Mouse (Mus musculus) heart, adult 8-10 months (tissue): ENCODE measurements at regions not wholly inside any gene's neighbourhood (a gene's known extent, or its start where the extent isn't known, plus 50 kb on each side); places are given as distances from the start of the nearest gene placed in this dataset.
"Not testable (repeated sequence)": the region's sequence is repeated elsewhere in the genome, so short reads cannot be mapped to it uniquely, and the experiment has no call there.

Experiments used
- DNase-seq: peaks from one replicate; pipeline ENCODE4 v3.0.0; 2022; ENCODE audit warnings: low spot score

DNA sequence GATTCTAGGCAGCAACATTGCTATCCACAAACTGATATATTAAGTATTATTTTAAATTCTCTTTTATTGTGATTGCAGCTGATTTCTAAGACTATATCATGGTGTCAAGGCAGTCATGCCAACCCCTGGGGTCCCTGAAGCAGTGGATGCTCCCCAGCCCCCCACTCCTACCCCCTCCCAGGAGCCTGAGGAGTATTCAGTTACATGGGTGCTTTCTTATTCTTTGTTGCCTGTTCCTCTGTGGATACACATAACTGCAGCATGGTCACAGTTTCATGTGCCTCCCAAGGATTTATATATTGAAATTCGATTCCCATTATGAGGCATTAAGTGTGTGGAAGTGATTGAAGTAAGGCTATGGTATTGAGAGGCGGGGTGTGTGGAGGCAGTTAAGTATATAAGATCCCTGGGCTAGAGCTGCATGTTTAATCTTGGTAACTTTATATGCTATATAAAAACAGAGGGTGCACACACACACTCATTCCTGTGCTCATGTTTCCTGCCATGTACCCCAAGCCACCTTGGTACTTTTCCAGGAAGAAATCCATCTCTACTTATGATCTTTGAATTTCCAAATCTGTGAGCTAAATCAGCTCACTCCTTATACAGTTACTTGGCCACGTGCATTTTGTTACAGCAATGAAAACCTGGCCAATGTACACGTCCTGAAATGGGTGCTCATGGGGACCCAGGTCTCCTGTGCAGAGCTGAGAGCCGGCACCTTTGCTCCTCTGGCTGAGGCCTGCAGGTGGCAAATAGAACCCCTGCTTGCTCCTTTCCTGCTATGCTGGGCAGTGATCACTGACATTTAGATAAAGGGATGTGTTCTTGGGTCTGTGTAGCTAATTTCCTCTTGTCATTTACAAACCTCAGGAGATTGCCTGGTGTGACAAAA, 259.0 kb downstream of the Nek10 start:
- no peak for DNase-seq

DNA sequence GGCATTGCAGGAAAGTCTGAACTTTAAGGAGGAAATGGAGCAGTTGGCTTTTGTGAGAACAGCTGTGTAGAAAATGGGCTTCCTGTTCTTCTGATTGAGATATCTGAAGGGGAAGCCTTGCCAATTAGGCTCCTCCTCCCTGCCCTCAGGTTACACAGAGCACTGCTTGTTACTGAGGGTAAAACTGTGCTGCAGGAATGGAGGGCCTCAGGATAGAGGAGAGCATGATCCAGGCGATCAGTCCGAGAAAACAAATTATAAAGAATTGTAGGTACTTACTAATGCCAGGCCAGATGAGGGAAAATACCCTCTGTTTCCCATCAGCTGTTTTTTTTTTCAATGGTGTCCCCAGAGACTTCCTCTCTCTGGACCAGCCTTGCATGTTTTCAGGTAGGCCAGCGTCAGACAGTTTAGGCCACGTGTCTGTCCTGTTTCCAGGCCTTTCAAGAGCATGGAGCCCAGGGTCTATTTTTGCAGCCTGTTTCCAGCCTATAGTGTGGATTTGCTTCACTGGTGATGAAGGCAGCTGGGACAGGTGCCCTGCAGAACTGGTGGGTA, 259.7 kb downstream of the Nek10 start:
- DNase-seq = peak; percentile 2

DNA sequence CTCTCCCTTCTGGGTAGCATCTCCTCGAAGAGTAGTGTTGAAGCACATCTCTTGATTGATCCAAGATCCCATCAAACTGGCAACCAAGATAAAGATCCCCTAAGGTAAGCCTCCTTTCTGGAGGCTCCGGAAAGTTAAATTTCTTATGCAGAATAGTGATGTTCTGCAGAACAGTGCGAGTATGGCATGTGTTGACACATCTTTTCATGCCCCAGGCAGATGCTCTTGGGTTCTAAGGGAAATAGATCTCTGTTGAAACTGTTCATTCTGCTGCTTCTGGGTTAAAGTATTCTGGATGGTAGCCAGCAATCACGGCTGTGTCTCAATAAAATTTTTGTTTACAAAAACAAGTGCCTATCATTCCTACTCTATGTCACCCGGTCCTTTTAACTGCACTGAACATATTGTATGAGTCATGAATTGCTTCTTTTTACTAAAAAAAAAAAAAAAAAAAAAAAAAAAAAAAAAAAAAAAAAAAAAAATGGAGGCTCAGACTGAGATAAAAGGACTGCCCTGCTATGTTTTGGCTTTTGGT, 261.8 kb downstream of the Nek10 start:
- no peak for DNase-seq

DNA sequence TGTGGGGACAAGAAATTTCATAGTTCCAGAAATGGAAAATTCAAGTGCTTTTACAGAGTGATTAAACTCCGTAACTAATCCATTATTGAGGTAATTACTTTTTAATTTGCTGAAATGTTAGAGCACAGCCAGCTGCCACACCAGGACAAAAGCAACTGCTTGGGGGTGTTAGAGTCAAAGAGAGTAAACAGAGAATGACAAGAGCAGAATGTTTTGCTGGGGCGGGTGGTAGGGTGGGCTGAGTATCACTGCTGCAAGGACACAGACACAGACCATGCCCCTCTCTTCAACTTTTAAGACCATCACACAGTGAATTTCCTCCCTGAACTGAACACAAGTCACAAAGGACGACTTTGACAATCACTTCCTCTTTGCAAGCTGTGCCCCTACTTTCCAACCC, 272.7 kb downstream of the Nek10 start:
- no peak for DNase-seq

DNA sequence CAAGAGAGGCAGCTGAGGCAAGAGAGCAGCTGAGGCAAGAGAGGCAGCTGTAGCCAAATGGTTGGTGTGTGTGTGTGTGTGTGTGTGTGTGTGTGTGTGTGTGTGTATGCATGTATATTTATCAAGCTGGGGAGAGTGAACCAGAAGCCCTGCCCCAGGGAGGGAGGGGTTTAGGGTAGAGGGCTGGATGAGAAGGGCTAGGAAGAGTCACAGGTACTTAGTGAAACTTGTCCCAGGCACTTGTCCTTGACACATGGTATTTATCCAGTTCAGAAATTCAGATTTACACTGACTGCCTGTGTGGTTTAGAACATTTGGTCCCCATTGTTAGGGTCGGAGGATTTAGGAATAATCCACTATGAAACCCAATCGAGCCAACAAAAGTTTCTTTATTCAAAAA, 279.7 kb downstream of the Nek10 start:
- DNase-seq = no peak

DNA sequence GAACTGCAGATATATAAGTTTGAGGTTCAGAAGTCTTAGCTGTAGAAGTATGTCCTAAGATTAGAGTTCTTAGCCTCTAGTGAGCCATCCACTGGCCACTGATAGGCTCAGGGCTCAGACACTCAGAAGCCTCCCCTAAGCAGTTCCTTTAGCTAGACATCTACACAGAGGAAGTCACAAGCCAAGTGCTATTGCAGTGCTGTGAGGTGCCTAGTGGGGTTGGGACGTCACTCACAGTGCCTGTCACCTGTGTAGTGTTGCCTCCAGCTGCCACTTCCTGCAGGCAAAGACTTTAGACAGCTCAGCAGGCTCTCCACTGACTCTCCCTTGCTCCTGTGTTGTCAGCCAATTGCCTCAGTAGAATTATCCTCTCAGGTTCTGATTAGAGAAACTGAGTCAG, 280.6 kb downstream of the Nek10 start:
- DNase-seq = no peak

DNA sequence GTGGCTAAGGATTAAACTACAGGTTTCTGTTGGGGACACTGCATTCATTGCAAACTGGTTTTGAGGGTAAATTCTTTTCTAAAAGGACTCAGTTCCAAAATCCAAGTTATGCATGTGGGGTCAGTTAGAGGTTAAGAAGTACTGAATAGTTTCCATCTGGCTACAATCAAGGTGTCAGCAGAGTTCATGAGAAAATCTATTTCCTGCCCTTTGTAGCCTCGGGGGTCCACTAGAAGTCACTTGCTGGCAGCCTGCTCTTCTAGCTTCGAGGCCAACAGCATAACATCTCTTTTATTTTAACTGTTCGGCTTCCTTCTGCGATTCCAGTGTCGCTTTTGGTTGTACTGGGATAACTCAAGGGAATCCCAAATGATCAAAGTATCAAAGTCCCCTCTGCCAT, 283.8 kb downstream of the Nek10 start:
- DNase-seq = no peak

DNA sequence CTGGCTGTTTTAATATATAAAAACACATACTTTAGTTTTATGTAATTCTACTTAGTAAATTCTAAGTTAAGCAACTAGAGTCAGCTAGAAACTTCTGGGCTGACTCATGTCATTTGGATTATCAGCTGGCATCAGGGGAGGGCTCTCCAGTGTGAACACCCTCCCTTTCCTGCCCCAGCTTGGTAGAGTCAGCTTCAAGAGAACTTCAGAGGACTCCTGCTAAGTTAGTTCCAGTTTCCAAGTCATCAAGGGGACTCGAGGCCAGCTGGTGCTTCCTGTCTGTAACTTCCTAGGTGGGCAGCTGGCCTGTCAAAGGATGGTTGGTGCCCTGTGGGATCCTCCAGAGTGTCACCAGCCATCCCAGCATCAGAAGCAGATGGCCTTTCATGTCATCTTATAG, 293.6 kb downstream of the Nek10 start:
- DNase-seq = no peak

DNA sequence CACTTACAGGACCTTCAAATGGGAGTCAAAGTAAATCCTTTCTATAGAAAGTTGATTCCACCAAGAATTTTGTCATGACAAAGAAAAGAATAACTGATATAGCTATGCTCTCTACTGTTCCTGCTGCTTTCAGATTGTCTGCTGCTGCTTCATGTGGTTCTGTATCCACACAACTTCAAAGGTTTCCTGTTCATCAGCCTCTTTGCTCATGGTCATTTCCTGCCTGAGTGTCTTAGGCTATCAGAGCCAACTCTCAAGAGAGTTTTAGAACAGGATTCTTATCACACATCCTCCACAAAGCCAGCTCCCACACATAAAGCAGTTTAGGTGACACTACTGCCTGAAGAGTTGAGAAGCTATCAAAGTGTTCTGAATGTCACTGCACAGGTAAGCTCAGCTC, 296.7 kb downstream of the Nek10 start:
- DNase-seq = no peak

DNA sequence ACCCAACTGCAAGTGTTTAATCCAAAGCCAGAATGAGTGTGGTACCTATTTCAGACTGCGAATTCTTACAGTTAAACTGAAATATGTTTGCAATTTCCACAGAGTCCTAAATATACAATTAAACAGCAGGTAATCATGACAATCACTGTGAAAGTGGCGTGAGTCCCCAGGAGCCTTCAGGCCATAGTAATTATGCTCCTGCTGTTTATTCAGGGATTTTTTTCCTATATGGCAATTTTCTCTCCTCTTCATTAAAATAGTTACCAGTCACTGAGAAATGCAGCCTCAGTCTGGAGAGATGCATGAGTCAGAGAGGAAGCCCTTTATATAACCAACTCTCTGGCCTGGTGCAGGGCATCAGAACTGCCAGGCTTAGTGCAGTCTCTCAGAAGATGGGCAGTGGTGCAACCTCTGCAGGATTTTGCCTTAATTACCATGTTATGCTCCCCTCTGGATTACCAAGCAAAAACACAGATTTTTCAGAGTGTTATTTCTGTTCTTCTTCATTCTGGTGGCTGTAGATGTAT, 304.6 kb downstream of the Nek10 start:
- DNase-seq = no peak

DNA sequence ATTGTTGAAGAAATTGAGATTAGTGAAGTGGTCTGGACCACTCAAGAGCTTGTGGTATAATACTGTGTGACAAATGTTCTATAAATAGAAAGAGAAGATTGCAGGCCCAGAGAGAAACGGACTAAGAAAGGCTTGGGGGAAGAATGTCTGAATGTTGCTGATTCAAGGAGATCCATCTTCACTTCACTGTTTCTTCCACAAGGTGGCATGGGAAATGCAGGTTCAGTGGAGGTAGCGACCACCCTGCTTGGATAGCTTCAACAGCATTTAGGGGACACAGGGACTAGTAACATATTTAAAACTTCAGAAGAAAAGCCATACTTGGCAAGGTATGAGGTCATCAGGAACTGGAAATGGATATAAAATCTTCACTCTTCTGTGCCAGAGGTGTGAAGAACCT, 316.5 kb downstream of the Nek10 start:
- no peak for DNase-seq

DNA sequence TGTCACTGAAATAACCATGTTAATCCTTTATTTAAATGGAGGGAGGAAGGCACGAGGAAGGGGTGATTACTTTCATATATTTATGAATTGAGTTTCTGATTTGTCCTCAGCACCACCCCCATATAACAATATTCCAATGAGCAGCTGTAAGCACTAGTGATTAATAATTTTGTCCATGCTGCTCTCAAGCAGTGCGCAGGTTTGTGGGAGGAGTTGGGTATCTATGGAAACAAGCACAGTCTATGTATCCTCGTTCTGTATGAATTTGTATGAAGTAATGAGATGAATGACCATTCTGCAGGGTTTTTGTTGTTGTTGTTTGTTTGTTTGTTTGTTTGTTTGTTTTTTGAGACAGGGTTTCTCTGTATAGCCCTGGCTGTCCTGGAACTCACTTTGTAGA, 310.6 kb downstream of the Lrrc3b start:
- no peak for DNase-seq

DNA sequence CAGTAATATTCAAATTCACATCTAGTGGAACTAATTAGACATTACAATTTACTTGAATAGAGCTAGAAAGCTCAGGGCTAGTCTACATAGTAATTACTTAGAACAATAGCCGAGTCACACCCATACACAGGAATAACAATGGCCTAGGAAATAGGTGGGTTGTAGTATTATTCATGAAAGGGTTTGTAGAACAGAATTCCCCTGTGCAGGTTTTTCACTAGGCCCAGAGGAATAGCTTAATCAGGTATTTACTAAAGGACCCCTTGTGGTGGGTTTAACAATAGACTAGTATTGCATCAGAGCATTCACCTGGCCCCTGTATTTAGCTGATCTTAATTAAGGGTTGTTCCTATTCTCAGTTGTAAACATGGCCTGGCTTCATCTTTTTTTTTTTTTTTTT, 297.9 kb downstream of the Lrrc3b start:
- DNase-seq = not testable (repeated sequence)

DNA sequence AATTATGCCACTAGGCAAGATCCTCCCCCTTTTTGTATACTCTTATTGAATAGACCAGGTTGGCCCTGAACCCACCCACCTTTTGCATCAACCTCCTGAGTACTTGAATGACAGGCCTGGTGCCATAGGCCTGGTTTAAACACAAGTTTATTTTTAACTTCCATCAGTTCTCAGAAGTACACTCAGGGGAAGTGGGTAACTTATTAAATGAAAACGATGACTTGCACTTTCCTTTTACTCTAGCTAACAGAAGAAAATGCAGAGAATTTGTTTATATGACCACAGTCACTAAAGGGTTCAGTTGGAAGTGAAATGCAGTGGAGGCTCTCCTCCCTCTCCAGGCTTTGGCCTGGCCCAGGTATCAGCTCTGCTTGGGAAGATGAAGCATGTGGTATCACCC, 295.9 kb downstream of the Lrrc3b start:
- DNase-seq = no peak

DNA sequence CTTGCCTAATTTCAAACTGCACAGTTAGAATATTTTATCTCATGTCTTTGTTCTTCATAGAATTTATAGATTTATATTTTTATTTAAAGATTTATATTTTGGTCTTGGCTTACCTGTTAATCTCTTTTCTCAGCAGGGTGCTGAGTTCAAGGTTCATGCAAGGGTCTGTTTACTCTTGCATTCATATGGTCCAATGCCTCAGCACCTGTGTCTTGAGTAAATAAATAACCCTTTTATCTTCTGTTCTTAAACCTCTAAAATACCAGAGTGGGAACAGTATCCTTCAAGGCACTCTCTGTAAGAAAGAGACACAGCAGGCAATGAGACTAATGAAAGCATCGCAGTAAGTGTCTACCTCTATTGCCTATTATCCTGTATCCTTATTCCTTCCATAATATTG, 290.3 kb downstream of the Lrrc3b start:
- DNase-seq = no peak
